Mouse (Mus musculus): Measurements from ENCODE around the gene Chl1. TPM values are rescaled to one million over a fixed set of nuclear protein-coding genes. Genes with fewer than 3 reads are reported as not detected.

Gene Chl1
- 0.01 TPM in 1 of 2 replicates, not detected in the other for polyA plus RNA-seq (2012)

DNA sequence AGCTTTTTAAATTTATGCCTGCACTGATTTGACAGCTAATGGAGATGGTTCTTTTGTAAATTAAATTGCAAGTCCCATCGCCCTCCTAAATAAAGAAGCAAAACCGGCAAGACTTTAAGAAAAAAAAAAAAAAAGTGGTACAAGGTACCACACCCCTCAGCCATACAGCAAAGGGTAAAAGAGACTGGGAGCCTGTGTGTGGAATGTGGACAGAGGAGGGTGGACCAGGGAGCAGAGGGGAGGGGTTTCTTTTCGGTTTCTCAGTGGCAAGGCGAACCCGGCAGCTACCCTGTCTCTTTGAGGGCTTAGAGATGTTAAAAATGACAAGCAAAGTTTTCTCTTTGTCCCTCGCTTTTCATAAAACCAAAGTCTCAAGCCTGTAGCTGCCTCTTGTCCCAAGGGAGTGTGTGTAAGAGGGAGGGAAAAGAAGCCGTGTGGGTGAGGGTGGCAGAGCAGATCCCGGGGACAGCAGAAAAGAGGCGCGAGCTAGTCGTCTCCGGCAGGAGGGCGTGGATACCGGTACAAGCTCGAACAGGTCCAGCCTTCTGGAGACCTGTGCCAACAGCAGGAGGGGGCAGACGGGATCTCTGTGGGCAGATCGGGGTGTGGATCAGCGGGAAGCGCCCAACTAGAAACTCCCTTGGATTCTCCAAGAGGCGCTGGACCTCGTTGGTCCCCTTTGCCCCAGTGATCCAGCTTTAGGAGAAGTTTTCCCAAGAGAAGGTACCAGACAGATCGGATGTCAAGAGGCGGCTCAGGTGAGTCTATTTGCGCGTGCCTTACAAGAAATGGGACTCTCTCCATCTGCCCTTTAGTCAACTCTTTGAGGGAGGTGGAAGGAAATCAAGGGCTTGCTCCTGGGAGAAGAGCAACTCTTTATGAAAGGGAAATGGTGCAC lies at the start of gene Chl1:
Gene Chl1 (plus strand): TSS at position 195 of the 898 bp plus-strand sequence.

Data from megakaryocyte-erythroid progenitor cell, adult 5 weeks (primary cell).